Mouse (Mus musculus) olfactory bulb, adult 2 months (tissue): ENCODE measurements around the gene Ift22. TPM values are rescaled to one million over a fixed set of nuclear protein-coding genes. Genes with fewer than 3 reads are reported as not detected.

ENCODE experiments used
- H3K27ac ChIP-seq: fragments of 200-500 bp; 2 replicates; pipeline ENCODE4 v1.5.1; 2012; ENCODE audit warnings: low read depth, low read length; ENCODE audit not compliant: insufficient read depth
- H3K4me1 ChIP-seq: fragments of 200-500 bp; 2 replicates; pipeline ENCODE4 v1.6.1; 2012; ENCODE audit warnings: low read length; ENCODE audit not compliant: control insufficient read depth, insufficient read depth
- H3K4me3 ChIP-seq: fragments of 200-500 bp; 2 replicates; pipeline ENCODE4 v1.5.1; 2012; ENCODE audit warnings: mild to moderate bottlenecking, low read depth, low read length, moderate library complexity; ENCODE audit not compliant: insufficient read depth
- CTCF ChIP-seq: fragments of 200-500 bp; IDR thresholded peaks from 2 replicates; pipeline ENCODE4 v1.5.1; 2012; ENCODE audit warnings: low read depth, mild to moderate bottlenecking, low read length, moderate library complexity; ENCODE audit not compliant: insufficient read depth
- POLR2A ChIP-seq: fragments of 200-500 bp; IDR thresholded peaks from 2 replicates; pipeline ENCODE4 v1.6.1; 2012; ENCODE audit warnings: mild to moderate bottlenecking, low read depth, low read length, moderate library complexity; ENCODE audit not compliant: insufficient read depth
- WGBS: fragments of 180-500 bp; shearing (Covaris S2); methylation state at CpG from one replicate; pipeline ENCODE4 v1.1.7; 2018; 5-methylcytosine and 5-hydroxymethylcytosine counted together
- polyA plus RNA-seq: library from polyadenylated mRNA; stranded (reverse); fragments of >200 nt; gene quantifications from 2 replicates; pipeline ENCODE4 v1.2.4, GENCODE M21; 2012; ENCODE audit warnings: low replicate concordance; ENCODE audit not compliant: missing spikeins, insufficient read depth, insufficient read length

The Ift22 gene
- polyA plus RNA-seq, 1 experiment = not detected

- 83% methylated on average over 10 of the region's 10 CpGs for WGBS
- no peak for TF ChIP-seq CTCF
- no peak for TF ChIP-seq POLR2A
- Histone ChIP-seq H3K4me3 (no peak overlapping the region), H3K27ac (no peak overlapping the region), H3K4me1 (peaks cover 5% of the 10 kb centered on the region)
These were observed 33.7 kb upstream of the Ift22 start for GRCm38 (mm10) chr5:136874271-136874670.

GRCm38 (mm10) chr5:136880101-136880500 lies 27.8 kb upstream of the Ift22 start:
- TF ChIP-seq CTCF = no peak
- no peak for TF ChIP-seq POLR2A

GRCm38 (mm10) chr5:136881380-136882009 lies 26.5 kb upstream of the Ift22 start:
- WGBS = 1% methylated on average over 35 of the region's 39 CpGs
- TF ChIP-seq POLR2A (no peak), CTCF (peak; percentile 78)
- H3K27ac ChIP-seq = no peak overlapping the region
- H3K4me1 ChIP-seq = peaks cover 16% of the 10 kb centered on the region
- H3K4me3 ChIP-seq = peak overlapping the region; percentile 27

More at GRCm38 (mm10) chr5:136880101-136880500, 27.8 kb upstream of the Ift22 start:
- Histone ChIP-seq H3K4me1 (peaks cover 16% of the 10 kb centered on the region), H3K4me3 (no peak overlapping the region), H3K27ac (no peak overlapping the region)
- WGBS = 92% methylated on average over 8 of the region's 8 CpGs

- Histone ChIP-seq H3K27ac (no peak overlapping the region), H3K4me1 (peaks cover 16% of the 10 kb centered on the region), H3K4me3 (peak overlapping the region; percentile 27)
- 6% methylated on average over 47 of the region's 47 CpGs for WGBS
- no peak for TF ChIP-seq POLR2A
- TF ChIP-seq CTCF = no peak
These were observed 25.7 kb upstream of the Ift22 start for GRCm38 (mm10) chr5:136882055-136882787.

- H3K4me1 ChIP-seq = peaks cover 16% of the 10 kb centered on the region
- TF ChIP-seq CTCF (no peak), POLR2A (no peak)
- H3K27ac ChIP-seq = no peak within 1 kb of the TSS
- 2% methylated on average over 43 of the region's 44 CpGs for whole genome bisulfite sequencing
- H3K4me3 ChIP-seq = peak within 1 kb of the TSS; percentile 27
These were observed 25.0 kb upstream of the Ift22 start, which contains the start of gene Col26a1 for GRCm38 (mm10) chr5:136882788-136883439. Gene Col26a1, minus strand, starts transcription at chr5:136883209.

- H3K4me3 ChIP-seq = no peak overlapping the region
These were observed 21.0 kb upstream of the Ift22 start for GRCm38 (mm10) chr5:136886957-136887356.

GRCm38 (mm10) chr5:136888539-136889355 lies 19.2 kb upstream of the Ift22 start:
- 68% methylated on average over 19 of the region's 19 CpGs for WGBS
- Histone ChIP-seq H3K27ac (no peak overlapping the region), H3K4me1 (no peaks in the 10 kb centered on the region; the same call in 1 of the 2 replicates), H3K4me3 (no peak overlapping the region)
- TF ChIP-seq POLR2A (no peak), CTCF (no peak)

More at GRCm38 (mm10) chr5:136886957-136887356, 21.0 kb upstream of the Ift22 start:
- TF ChIP-seq POLR2A (no peak), CTCF (no peak)
- Histone ChIP-seq H3K4me1 (peaks cover 12% of the 10 kb centered on the region), H3K27ac (no peak overlapping the region)
- WGBS = 36% methylated on average over 7 of the region's 7 CpGs

- WGBS = 70% methylated on average over 25 of the region's 25 CpGs
- no peak for TF ChIP-seq POLR2A
- H3K4me1 ChIP-seq = no peaks in the 10 kb centered on the region
- no peak overlapping the region for H3K4me3 ChIP-seq
- no peak overlapping the region for H3K27ac ChIP-seq
These were observed 13.0 kb upstream of the Ift22 start for GRCm38 (mm10) chr5:136894840-136895528.
